Mouse (Mus musculus) thymus, postnatal 25 days (tissue): Measurements from ENCODE around the gene Pcsk6.
A peak's percentile ranks its signal among the peaks of the same experiment; 100 is the strongest.

Source experiments
- DNase-seq: peaks from one replicate; pipeline ENCODE4 v3.0.0; 2022

The Pcsk6 gene

DNA sequence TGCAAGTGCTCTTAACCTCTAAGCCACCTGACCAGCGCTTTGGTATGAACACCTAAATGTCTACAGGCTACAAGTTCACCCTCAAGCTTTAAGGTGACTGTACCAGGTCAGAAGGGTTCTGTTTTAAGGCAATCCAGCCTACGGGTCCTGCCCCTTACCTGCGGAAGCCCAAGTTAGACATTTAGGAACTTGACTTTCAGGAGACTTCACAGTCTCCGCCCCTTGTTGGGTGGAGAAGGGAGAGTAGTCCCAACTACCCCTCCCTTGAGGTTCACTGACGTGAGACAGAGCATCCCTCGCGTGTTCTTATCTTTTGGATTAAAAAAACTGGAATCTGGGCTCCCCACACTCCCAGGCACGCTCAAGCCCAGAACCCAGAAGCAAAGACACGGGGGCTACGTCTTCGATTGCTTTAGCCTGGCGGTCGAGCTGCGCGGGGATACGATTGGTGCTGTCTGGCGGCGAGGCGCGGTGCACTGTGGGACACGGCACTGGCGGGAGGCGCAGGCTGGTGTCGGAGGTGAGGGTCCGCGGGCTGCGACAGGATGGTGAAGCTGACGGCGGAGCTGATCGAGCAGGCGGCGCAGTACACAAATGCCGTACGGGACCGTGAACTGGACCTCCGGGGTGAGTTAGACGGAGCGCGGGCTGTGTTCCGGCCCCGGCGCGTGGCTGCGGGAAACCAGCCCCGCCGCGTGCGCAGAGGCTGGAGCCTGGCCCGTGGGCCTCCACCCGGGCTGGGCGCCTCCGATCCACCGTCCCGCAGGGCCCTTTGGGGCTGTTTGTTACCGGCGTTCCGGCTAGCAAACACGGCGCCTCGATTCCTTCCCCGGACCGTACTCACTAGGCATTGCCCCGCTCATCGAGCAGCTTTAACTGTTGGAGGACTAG lies 198.8 kb downstream of the Pcsk6 start:
- peak; percentile 91 for DNase-seq

DNA sequence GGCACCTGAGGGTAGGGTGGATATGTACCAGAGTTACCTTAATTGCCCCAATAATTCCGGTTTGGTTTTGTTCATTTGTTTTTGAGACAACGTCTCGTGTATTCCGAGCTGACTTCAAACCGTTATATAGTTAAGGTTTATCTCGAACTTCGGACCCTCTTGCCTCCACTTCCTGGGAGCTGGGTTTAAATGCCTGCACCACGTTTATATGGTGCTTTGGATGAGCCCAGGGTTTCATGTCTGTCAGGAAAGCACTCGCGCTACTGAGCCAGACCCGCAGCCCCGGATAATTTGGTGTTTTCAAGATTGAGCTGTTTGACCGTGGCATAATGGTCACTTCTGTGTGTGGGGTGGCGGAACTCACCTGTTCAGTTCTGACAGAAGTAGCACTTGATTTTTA lies 199.5 kb downstream of the Pcsk6 start:
- DNase-seq: no peak

- no peak for DNase-seq
These were observed 214.9 kb downstream of the Pcsk6 start for GRCm38 (mm10) chr7:66076411-66076810.

- peak; percentile 95 for DNase-seq
These were observed 218.1 kb downstream of the Pcsk6 start, which contains the start of gene Selenos for GRCm38 (mm10) chr7:66079364-66080230. TSS of gene Selenos (plus strand) at chr7:66079649.

DNA sequence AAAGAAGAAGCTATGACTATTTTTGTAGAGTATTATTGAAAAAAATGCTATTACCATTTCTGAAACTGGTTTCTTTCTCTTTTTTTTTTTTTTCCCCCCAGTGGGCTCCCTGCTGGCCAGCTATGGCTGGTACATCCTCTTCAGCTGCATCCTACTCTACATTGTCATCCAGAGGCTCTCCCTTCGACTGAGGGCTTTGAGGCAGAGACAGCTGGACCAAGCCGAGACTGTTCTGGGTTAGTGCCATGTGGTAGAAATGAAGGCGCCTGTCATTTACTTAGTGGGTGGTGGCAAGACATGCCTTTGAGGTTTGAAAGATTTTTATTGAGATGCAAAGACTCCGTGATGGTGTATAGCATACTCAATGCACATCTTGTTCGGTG lies 218.7 kb downstream of the Pcsk6 start:
- no peak for DNase-seq

GRCm38 (mm10) chr7:66083757-66084156 lies 222.2 kb downstream of the Pcsk6 start:
- DNase-seq: no peak

- DNase-seq: no peak
These were observed 223.0 kb downstream of the Pcsk6 start for GRCm38 (mm10) chr7:66084546-66084945.

- no peak for DNase-seq
These were observed 226.1 kb downstream of the Pcsk6 start for GRCm38 (mm10) chr7:66087652-66088051.

DNA sequence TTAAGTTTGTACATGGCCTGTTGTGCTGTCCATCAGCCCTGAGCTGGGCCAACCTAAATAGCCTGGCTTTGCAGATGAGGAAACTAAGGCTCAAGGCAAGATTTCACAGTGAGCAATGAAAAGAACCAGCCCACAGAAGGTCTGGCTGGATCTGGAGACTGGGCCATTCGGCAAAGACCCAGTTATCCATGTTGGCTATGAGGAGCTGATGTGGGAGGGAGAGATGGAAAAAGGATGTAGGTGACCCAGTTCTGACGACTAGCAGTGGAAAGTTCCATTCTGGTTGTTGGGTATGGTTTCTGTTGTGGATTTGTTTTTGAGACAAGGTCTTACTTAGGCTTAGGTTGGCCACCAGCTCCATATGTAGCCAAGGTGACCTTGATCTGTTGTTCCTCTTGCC lies 226.5 kb downstream of the Pcsk6 start:
- no peak for DNase-seq

DNA sequence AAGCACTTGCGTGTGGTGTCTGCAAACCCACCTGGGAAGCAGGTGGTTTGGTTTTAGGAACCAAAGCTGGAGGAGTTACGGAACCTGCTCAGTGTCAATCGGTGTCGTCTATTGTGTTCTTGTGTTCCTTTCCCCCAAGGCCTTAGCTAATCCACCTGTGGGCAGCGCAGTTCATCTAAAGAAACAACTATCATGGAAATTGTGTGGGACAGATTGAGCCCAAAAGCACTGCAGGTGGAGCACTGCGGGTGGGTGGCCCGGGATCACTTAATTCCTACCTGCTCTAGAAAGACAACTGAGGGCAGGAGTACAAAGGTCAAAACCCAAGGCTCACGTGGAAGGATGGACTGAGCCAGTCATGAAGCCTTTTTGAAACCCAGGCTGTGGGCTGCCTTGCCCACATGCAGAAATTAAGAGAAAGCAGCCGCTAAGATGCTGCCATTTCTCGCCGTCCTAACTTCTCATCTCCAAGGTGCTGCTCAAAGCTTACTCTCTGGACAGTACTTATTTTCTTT lies 229.2 kb downstream of the Pcsk6 start:
- DNase-seq: no peak

GRCm38 (mm10) chr7:66091553-66091952 lies 230.0 kb downstream of the Pcsk6 start:
- no peak for DNase-seq

DNA sequence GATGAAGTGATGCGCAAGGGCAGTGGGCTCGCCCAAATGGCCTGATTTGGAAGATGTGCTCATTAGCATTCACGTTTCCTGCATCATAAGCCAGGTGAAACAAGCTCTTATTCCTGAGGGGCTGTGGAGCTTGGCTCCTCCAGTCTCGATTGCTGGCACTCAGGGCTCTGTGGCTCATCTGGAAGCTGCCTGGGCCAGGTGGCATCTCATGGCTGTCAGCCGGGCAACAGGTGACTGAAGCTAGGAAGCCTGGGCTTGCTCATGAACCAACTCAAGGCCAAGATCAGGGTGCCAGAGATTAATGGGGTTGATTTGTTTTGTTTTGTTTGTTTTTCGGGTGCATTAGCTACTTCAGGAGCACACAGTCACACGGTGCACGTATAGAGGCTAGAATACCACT lies 231.1 kb downstream of the Pcsk6 start:
- DNase-seq: no peak

DNA sequence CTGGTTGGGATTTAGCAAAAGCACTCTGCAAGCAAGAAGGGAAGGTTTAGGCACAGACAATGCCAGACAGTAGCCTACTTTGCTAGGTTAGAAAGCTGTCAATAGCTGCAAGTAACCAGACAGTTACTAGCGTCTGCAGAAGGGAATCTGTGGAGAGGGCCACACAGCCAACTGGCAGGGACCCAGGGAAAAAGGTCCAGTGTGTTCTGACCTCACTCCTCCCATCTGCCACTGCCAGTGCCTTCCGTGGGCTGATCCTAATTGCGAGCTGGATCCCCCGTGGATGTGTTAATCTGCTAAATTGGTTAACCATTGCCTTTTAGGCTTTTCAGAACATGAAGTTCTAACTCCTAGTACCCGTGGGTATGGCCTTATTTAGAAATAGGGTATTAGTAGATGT lies 232.6 kb downstream of the Pcsk6 start:
- no peak for DNase-seq

DNA sequence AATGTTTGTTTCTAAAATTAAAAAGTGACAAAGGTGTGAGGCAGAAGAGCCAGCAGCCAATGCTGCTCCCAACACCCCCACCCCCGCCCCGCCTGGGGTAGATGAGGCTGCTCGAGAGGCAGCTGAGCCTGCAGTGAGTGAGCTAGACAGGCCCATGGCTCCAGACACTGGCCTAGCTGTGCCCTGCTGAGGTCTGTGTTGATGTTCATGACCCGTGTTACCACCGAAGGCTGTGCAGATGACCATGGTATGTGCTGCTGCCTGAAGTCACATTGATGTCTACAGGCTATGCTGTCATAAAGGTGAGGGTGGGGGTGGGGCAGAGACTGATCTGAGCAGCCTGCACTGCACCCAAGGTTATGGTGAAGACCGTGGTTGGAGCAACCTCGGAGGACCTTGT lies 237.3 kb downstream of the Pcsk6 start:
- DNase-seq: no peak
